Mouse (Mus musculus) ovary, postnatal 36 days (tissue): ENCODE data around the gene Cd83.
A peak's percentile ranks its signal among the peaks of the same experiment; 100 is the strongest.

Experiments
- DNase-seq: peaks from one replicate; pipeline ENCODE4 v3.0.0; 2022; ENCODE audit warnings: low spot score, mixed read lengths

Gene Cd83

GRCm38 (mm10) chr13:43807272-43807675 lies 22.7 kb downstream of the Cd83 start:
- no peak for DNase-seq

- DNase-seq: no peak
Measured at GRCm38 (mm10) chr13:43810621-43811020, 26.0 kb downstream of the Cd83 start.

GRCm38 (mm10) chr13:43811835-43812234 lies 27.3 kb downstream of the Cd83 start:
- no peak for DNase-seq

GRCm38 (mm10) chr13:43813431-43813830 lies 28.9 kb downstream of the Cd83 start:
- no peak for DNase-seq

GRCm38 (mm10) chr13:43817461-43817860 lies 32.9 kb downstream of the Cd83 start:
- no peak for DNase-seq

- no peak for DNase-seq
Measured at GRCm38 (mm10) chr13:43818307-43819019, 33.9 kb downstream of the Cd83 start.

GRCm38 (mm10) chr13:43819020-43819310 lies 34.4 kb downstream of the Cd83 start:
- no peak for DNase-seq

GRCm38 (mm10) chr13:43820071-43820470 lies 35.5 kb downstream of the Cd83 start:
- DNase-seq: no peak

- no peak for DNase-seq
Measured at GRCm38 (mm10) chr13:43822306-43822705, 37.7 kb downstream of the Cd83 start.

- DNase-seq: no peak
Measured at GRCm38 (mm10) chr13:43828648-43829047, 44.1 kb downstream of the Cd83 start.

- DNase-seq: no peak
Measured at GRCm38 (mm10) chr13:43830892-43831673, 46.5 kb downstream of the Cd83 start.

- no peak for DNase-seq
Measured at GRCm38 (mm10) chr13:43832731-43833130, 48.2 kb downstream of the Cd83 start.

- DNase-seq: peak; percentile 12
Measured at GRCm38 (mm10) chr13:43836376-43836775, 51.8 kb downstream of the Cd83 start.

- no peak for DNase-seq
Measured at GRCm38 (mm10) chr13:43837812-43838211, 53.2 kb downstream of the Cd83 start.

GRCm38 (mm10) chr13:43845151-43845550 lies 60.6 kb downstream of the Cd83 start:
- no peak for DNase-seq

GRCm38 (mm10) chr13:43847186-43847585 lies 62.6 kb downstream of the Cd83 start:
- DNase-seq: no peak

- DNase-seq: no peak
Measured at GRCm38 (mm10) chr13:43849816-43850215, 65.2 kb downstream of the Cd83 start.

- DNase-seq: no peak
Measured at GRCm38 (mm10) chr13:43851108-43851507, 66.5 kb downstream of the Cd83 start.
